Mouse (Mus musculus) heart, adult 11 months (tissue): ENCODE measurements at regions not wholly inside any gene's neighbourhood (a gene's known extent, or its start where the extent isn't known, plus 50 kb on each side); places are given as distances from the start of the nearest gene placed in this dataset.
A peak's percentile ranks its signal among the peaks of the same experiment; 100 is the strongest.

Source experiments
- DNase-seq: peaks from one replicate; pipeline ENCODE4 v3.0.0; 2022

DNA sequence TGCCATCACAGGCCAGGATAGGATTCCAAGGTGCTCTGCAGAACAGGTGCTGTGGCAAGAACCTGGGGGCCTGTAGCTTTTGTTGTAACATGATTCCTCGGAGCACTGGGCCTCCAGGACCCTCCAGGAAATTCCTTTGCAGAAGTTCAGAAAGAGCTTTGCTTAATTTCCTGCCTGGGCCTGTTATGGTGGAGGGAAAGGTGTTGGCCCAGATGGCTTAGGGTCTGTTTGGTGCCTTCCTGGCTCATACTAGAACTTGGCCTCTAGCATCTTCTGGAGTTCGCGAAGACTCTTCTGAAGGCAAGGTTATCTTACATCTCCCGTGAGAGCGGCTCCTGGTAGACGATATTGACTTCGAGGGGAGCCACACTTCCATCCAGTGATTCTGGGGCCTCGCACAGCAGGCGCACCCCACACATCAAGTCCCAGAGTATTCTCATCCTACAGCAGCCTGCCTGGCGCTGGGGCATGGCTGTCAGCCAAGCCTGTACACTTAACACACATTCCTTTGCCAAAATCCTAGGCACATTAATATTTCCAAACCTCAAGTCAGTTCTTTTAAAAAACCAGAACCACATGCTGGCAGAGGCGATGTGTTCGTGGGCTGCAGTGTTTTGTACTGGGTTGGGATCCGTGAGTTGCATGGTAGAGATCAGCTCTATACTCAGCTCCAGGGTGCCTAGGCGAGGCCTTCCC is 54.5 kb upstream of the Cxcl14 start:
- DNase-seq, result no peak

DNA sequence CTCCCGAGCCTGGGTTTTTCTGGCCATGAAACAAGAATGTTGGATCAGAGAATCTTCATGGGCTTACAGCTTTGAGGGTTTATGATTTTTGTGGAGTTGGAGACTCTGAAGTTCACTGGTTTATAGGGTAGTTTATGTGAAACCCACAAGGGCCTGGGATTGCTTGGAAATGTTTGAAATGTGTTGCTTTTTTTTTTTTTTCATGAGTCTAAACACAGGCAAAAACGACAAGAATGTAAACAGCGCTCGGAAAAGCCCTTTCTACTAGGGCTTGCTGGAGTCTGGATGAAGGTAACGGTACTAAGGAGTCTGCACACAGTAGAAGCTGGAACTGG is 55.0 kb upstream of the Cxcl14 start:
- DNase-seq, result no peak

- DNase-seq, result no peak
These were observed 56.1 kb upstream of the Cxcl14 start for GRCm38 (mm10) chr13:56352436-56352835.

GRCm38 (mm10) chr13:56352839-56353605 is 56.7 kb upstream of the Cxcl14 start:
- DNase-seq, result peak; percentile 95

GRCm38 (mm10) chr13:56353921-56354320 is 57.6 kb upstream of the Cxcl14 start:
- DNase-seq, result no peak

- DNase-seq, result no peak
These were observed 58.3 kb upstream of the Cxcl14 start for GRCm38 (mm10) chr13:56354630-56355029.

- DNase-seq, result no peak
These were observed 60.6 kb upstream of the Cxcl14 start for GRCm38 (mm10) chr13:56356999-56357398.

- DNase-seq, result no peak
These were observed 61.6 kb upstream of the Cxcl14 start for GRCm38 (mm10) chr13:56357955-56358354.

- no peak for DNase-seq
These were observed 62.5 kb upstream of the Cxcl14 start for GRCm38 (mm10) chr13:56358827-56359226.

GRCm38 (mm10) chr13:56359554-56359953 is 63.2 kb upstream of the Cxcl14 start:
- DNase-seq, result peak; percentile 91

DNA sequence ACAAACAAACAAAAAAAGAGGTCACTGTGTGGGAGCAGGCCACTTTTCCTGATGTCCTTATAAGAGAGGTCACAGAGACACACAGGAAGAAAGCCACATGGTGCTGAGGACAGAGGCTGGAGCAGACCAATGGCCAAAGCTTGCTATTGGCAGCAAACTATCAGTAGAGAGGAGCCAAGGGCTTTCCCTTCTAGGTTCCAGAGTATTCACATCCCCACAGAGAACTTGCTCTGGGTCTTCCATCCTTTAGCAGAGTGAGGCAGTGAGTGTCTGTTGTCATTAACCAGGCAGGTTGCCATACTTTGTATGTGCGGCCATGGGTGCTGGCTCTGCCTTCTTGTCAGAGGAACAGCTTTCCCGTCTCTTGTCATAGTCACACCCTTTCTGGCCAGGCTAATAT is 64.5 kb upstream of the Cxcl14 start:
- peak; percentile 91 for DNase-seq

DNA sequence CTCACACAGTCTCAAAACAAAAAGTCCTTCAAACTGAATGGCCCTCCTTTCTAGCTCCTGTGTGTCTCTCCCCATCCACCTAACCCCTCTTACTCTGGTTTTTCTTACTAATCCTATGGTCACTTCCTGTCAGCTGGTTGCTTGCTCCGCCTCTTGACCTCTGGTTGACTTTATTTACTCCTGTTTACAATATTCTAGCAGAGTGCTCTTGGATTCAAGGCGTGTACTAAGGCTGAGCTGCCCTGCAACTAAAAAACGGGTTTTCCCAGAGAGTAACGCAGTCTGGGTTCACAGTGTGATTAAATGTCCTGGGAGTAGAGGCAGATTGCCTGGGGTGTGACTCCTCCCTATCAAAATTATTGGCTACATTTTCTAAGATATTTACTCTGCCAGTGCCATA is 64.2 kb upstream of the Gm3045 start:
- DNase-seq, result no peak

GRCm38 (mm10) chr13:56362646-56363045 is 63.7 kb upstream of the Gm3045 start:
- DNase-seq, result no peak

DNA sequence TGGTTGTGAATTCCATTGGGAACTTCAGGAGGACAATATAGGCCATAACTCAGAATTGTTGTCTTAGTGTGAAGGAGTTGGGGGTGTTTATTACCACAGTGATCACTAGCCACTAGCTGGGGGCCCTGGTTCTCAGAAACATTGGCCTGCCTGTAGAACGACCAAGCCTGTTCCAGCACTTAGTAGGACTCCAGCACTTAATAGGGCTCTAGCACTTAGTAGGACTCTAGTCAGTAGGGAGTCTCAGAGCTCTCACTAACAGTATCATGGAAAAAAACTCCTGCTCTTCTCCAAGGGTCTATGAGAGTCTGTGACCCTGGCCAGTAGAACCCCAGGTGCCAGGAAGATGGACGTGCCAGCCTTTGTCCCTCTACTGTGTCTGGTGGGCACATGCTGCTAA is 56.8 kb upstream of the Gm3045 start:
- DNase-seq, result no peak

DNA sequence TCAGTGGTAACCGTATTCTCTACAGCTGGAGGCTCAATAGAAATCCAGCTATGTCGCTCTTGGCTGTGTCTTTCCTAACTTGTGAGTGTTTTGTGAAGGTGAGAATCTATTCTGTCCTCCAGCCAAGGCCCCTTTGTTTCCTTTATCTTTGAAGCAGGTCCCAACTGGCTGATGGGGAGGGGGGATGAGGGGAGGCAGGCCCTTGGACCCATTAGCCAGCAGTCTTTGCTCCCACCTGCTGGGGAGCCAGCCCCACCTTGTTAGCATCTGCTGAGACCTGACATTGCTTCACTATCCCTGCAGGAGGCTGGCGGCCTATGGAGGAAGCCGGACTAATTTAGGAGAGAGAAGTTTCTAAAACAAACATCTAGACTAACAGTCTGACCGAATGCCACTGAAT is 55.0 kb upstream of the Gm3045 start:
- DNase-seq, result no peak

- no peak for DNase-seq
These were observed 54.2 kb upstream of the Gm3045 start for GRCm38 (mm10) chr13:56372003-56372725.

DNA sequence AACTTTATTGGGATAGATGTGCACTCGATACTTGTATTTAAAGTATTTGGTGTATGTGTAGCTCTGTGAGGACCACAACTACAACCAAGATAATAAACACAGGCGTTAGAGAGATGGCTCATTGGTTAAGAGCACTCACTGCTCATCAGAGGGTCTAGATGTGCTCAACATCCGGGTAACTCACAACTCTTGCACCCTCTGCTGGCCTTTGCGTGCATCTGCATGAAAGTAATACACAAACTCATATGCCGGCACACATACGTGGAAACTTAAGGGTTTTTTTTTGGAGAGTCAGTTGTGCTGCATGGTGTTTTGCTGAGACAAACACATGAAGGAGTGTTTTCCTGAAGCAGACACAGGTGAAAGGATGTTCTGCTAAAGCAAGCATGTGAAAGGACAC is 53.7 kb upstream of the Gm3045 start:
- DNase-seq, result no peak
